Mouse (Mus musculus): Measurements from ENCODE around the gene 4933402N03Rik. TPM values are rescaled to one million over a fixed set of nuclear protein-coding genes. Genes with fewer than 3 reads are reported as not detected.

The 4933402N03Rik gene
- polyA plus RNA-seq, 1 experiment from 2014 or later, result not detected

Other genes with a start within 250 kb of the 4933402N03Rik start
- gene Htra1, start 210.2 kb downstream of the 4933402N03Rik start, polyA plus RNA-seq (2014; fragmentation: Nextera tagmentation; extraction: Ambion mirVana), result 1.2 and 3.3 TPM in 2 replicates
- not detected in 2 replicates for gene Dmbt1, start 114.3 kb downstream of the 4933402N03Rik start, polyA plus RNA-seq (2014; fragmentation: Nextera tagmentation; extraction: Ambion mirVana)
- not detected in 2 replicates for gene 5430419D17Rik, start 28.1 kb upstream of the 4933402N03Rik start, polyA plus RNA-seq (2014; fragmentation: Nextera tagmentation; extraction: Ambion mirVana)
- not detected in 2 replicates for gene Cuzd1, start 176.0 kb upstream of the 4933402N03Rik start, polyA plus RNA-seq (2014; fragmentation: Nextera tagmentation; extraction: Ambion mirVana)
- 0.38 TPM in 1 of 2 replicates, not detected in the other for gene Fam24b, start 183.2 kb upstream of the 4933402N03Rik start, polyA plus RNA-seq (2014; fragmentation: Nextera tagmentation; extraction: Ambion mirVana)
- gene Fam24a, start 187.6 kb upstream of the 4933402N03Rik start, polyA plus RNA-seq (2014; fragmentation: Nextera tagmentation; extraction: Ambion mirVana), result not detected in 2 replicates
- gene 2310057M21Rik, start 216.4 kb upstream of the 4933402N03Rik start, polyA plus RNA-seq (2014; fragmentation: Nextera tagmentation; extraction: Ambion mirVana), result 19.2 and 27.1 TPM in 2 replicates
- gene Pstk, start 224.8 kb upstream of the 4933402N03Rik start, polyA plus RNA-seq (2014; fragmentation: Nextera tagmentation; extraction: Ambion mirVana), result 48.8 and 55.9 TPM in 2 replicates